Mouse (Mus musculus) limb, embryonic 14.5 days (tissue): Measurements from ENCODE around the gene Eln. TPM values are rescaled to one million over a fixed set of nuclear protein-coding genes. Genes with fewer than 3 reads are reported as not detected.

Experiments used
- ATAC-seq: fragments of 200-750 bp; cut with Nextera tagmentation; 2 replicates; pipeline ENCODE4 v1.8.0; 2017; ENCODE audit warnings: low read depth, moderate number of reproducible peaks, moderate TSS enrichment; ENCODE audit not compliant: low FRiP score
- DNase-seq: peaks from one replicate; pipeline ENCODE4 v3.0.0-alpha.2; 2015; ENCODE audit warnings: low spot score
- H3K27ac ChIP-seq: fragments of 300-500 bp; sonication (generic); replicated peaks from 2 replicates; pipeline ENCODE4 v1.5.1; 2014; ENCODE audit warnings: low read depth, mild to moderate bottlenecking, low read length, moderate library complexity, mixed read lengths
- H3K27me3 ChIP-seq: fragments of 300-500 bp; sonication (generic); 2 replicates; pipeline ENCODE4 v1.6.1; 2014; ENCODE audit warnings: low read length, mixed read lengths; ENCODE audit not compliant: control insufficient read depth, insufficient read depth
- H3K36me3 ChIP-seq: fragments of 300-500 bp; sonication (generic); 2 replicates; pipeline ENCODE4 v1.6.1; 2014; ENCODE audit warnings: mild to moderate bottlenecking, low read length, moderate library complexity, mixed read lengths; ENCODE audit not compliant: control insufficient read depth, insufficient read depth
- H3K4me1 ChIP-seq: fragments of 300-500 bp; sonication (generic); 2 replicates; pipeline ENCODE4 v1.6.1; 2014; ENCODE audit warnings: antibody characterized with exemption, low read length, mixed read lengths; ENCODE audit not compliant: control insufficient read depth, insufficient read depth
- H3K4me2 ChIP-seq: fragments of 300-500 bp; sonication (generic); replicated peaks from 2 replicates; pipeline ENCODE4 v1.6.1; 2014; ENCODE audit warnings: low read depth, mild to moderate bottlenecking, low read length, moderate library complexity; ENCODE audit not compliant: severe bottlenecking
- H3K4me3 ChIP-seq: fragments of 300-500 bp; sonication (generic); replicated peaks from 2 replicates; pipeline ENCODE4 v1.5.1; 2014; ENCODE audit warnings: low read length
- H3K9ac ChIP-seq: fragments of 300-500 bp; sonication (generic); 2 replicates; pipeline ENCODE4 v1.6.1; 2014; ENCODE audit warnings: mild to moderate bottlenecking, low read depth, low read length, moderate library complexity; ENCODE audit not compliant: severe bottlenecking
- H3K9me3 ChIP-seq: fragments of 300-500 bp; sonication (generic); 2 replicates; pipeline ENCODE4 v1.6.1; 2016; ENCODE audit warnings: low read length; ENCODE audit not compliant: control insufficient read depth
- POLR2A ChIP-seq: fragments of 200-500 bp; IDR thresholded peaks from 2 replicates; pipeline ENCODE4 v1.8.0; 2012; ENCODE audit warnings: inconsistent platforms, mild to moderate bottlenecking, moderate library complexity, borderline replicate concordance; ENCODE audit not compliant: insufficient read depth, insufficient read length; ENCODE audit errors: extremely low read depth
- WGBS: fragments of 180-500 bp; shearing (Covaris S2); extraction: QIAGEN DNeasy Blood & Tissue Kit; methylation state at CpG from one replicate; pipeline ENCODE4 v1.1.7; 2014; 5-methylcytosine and 5-hydroxymethylcytosine counted together
- polyA plus RNA-seq, 2 experiments: library from polyadenylated mRNA; depleted of rRNA in 1 of 2; stranded (reverse) in 1 of 2; unstranded in 1 of 2; fragments of >200 nt; fragmentation: Nextera tagmentation in 1 of 2; extraction: Ambion mirVana in 1 of 2; gene quantifications; 2 replicates each; pipeline versions ENCODE4 v1.2.1 to v1.2.3; 2012 to 2014

Eln gene
- polyA plus RNA-seq, 2 experiments = 121 to 249 TPM

- ATAC-seq (no peak), DNase-seq (no peak)
- Histone ChIP-seq H3K27me3 (no peaks in the 10 kb centered on the region), H3K4me1 (peaks cover 3% of the 10 kb centered on the region; the same call in 1 of the 2 replicates), H3K4me3 (no peak overlapping the region), H3K27ac (no peak overlapping the region), H3K36me3 (peaks cover 43% of the 10 kb centered on the region), H3K9me3 (no peaks in the 10 kb centered on the region), H3K4me2 (no peak overlapping the region), H3K9ac (no peak overlapping the region)
- no peak for TF ChIP-seq POLR2A
- 75% methylated on average over 3 of the region's 4 CpGs for WGBS
Measured at GRCm38 (mm10) chr5:134656708-134657107, 90.4 kb downstream of the Eln start.

Other genes with a start within 250 kb of the Eln start
- 25.5 and 30.0 TPM in 2 replicates for gene Clip2, start 194.9 kb downstream of the Eln start, polyA plus RNA-seq (2012; rRNA removed)
- 4.7 and 4.9 TPM in 2 replicates for gene Clip2, start 194.9 kb downstream of the Eln start, polyA plus RNA-seq (2014; fragmentation: Nextera tagmentation; extraction: Ambion mirVana)
- 0.38 and 0.54 TPM in 2 replicates for gene Syna, start 187.2 kb downstream of the Eln start, polyA plus RNA-seq (2012; rRNA removed)
- 0.21 TPM in 1 of 2 replicates, not detected in the other for gene Syna, start 187.2 kb downstream of the Eln start, polyA plus RNA-seq (2014; fragmentation: Nextera tagmentation; extraction: Ambion mirVana)
- gene Rfc2, start 166.0 kb downstream of the Eln start, polyA plus RNA-seq (2012; rRNA removed) = 229 and 246 TPM in 2 replicates
- 241 and 262 TPM in 2 replicates for gene Rfc2, start 166.0 kb downstream of the Eln start, polyA plus RNA-seq (2014; fragmentation: Nextera tagmentation; extraction: Ambion mirVana)
- gene Lat2, start 132.3 kb downstream of the Eln start, polyA plus RNA-seq (2012; rRNA removed) = 4.0 and 4.4 TPM in 2 replicates
- gene Lat2, start 132.3 kb downstream of the Eln start, polyA plus RNA-seq (2014; fragmentation: Nextera tagmentation; extraction: Ambion mirVana) = 3.1 and 3.7 TPM in 2 replicates
- gene Eif4h, start 107.8 kb downstream of the Eln start, polyA plus RNA-seq (2012; rRNA removed) = 342 and 403 TPM in 2 replicates
- 424 and 440 TPM in 2 replicates for gene Eif4h, start 107.8 kb downstream of the Eln start, polyA plus RNA-seq (2014; fragmentation: Nextera tagmentation; extraction: Ambion mirVana)
- 31.9 and 40.2 TPM in 2 replicates for gene Limk1, start 58.7 kb downstream of the Eln start, polyA plus RNA-seq (2012; rRNA removed)
- 8.6 and 9.3 TPM in 2 replicates for gene Limk1, start 58.7 kb downstream of the Eln start, polyA plus RNA-seq (2014; fragmentation: Nextera tagmentation; extraction: Ambion mirVana)
- gene Tmem270, start 159.4 kb upstream of the Eln start, polyA plus RNA-seq (2012; rRNA removed) = not detected in 2 replicates
- not detected in 2 replicates for gene Tmem270, start 159.4 kb upstream of the Eln start, polyA plus RNA-seq (2014; fragmentation: Nextera tagmentation; extraction: Ambion mirVana)
- gene Cldn13, start 168.2 kb upstream of the Eln start, polyA plus RNA-seq (2012; rRNA removed) = 0.33 TPM in 2 replicates
- gene Cldn13, start 168.2 kb upstream of the Eln start, polyA plus RNA-seq (2014; fragmentation: Nextera tagmentation; extraction: Ambion mirVana) = not detected in 2 replicates
- gene Mettl27, start 185.0 kb upstream of the Eln start, polyA plus RNA-seq (2012; rRNA removed) = 14.8 and 14.9 TPM in 2 replicates
- gene Mettl27, start 185.0 kb upstream of the Eln start, polyA plus RNA-seq (2014; fragmentation: Nextera tagmentation; extraction: Ambion mirVana) = 18.9 and 21.3 TPM in 2 replicates
- 48.4 and 50.0 TPM in 2 replicates for gene Cldn4, start 199.6 kb upstream of the Eln start, polyA plus RNA-seq (2012; rRNA removed)
- gene Cldn4, start 199.6 kb upstream of the Eln start, polyA plus RNA-seq (2014; fragmentation: Nextera tagmentation; extraction: Ambion mirVana) = 49.3 and 61.5 TPM in 2 replicates
- 7.2 and 8.8 TPM in 2 replicates for gene Cldn3, start 238.9 kb upstream of the Eln start, polyA plus RNA-seq (2012; rRNA removed)
- gene Cldn3, start 238.9 kb upstream of the Eln start, polyA plus RNA-seq (2014; fragmentation: Nextera tagmentation; extraction: Ambion mirVana) = 14.7 and 18.3 TPM in 2 replicates